Mouse (Mus musculus) forebrain, embryonic 14.5 days (tissue): ENCODE measurements around the gene Csrnp3. TPM values are rescaled to one million over a fixed set of nuclear protein-coding genes. Genes with fewer than 3 reads are reported as not detected.

Source experiments
- ATAC-seq: fragments of 200-750 bp; cut with Nextera tagmentation; 2 replicates; pipeline ENCODE4 v1.8.0; 2017; ENCODE audit warnings: mild to moderate bottlenecking, moderate library complexity
- DNase-seq: peaks from one replicate; pipeline ENCODE4 v3.0.0-alpha.2; 2015; ENCODE audit warnings: low spot score
- H3K27ac ChIP-seq: fragments of 300-500 bp; sonication (generic); 2 replicates; pipeline ENCODE4 v1.5.1; 2014; ENCODE audit warnings: low read depth, mild to moderate bottlenecking, control low read depth, low read length, moderate library complexity
- H3K27me3 ChIP-seq: fragments of 300-500 bp; sonication (generic); replicated peaks from 2 replicates; pipeline ENCODE4 v1.6.1; 2014; ENCODE audit warnings: low read length, control low read depth, mixed read lengths; ENCODE audit not compliant: control insufficient read depth, insufficient read depth
- H3K36me3 ChIP-seq: fragments of 300-500 bp; sonication (generic); 2 replicates; pipeline ENCODE4 v1.6.1; 2014; ENCODE audit warnings: low read length, control low read depth; ENCODE audit not compliant: control insufficient read depth, insufficient read depth
- H3K4me1 ChIP-seq: fragments of 300-500 bp; sonication (generic); 2 replicates; pipeline ENCODE4 v1.6.1; 2014; ENCODE audit warnings: antibody characterized with exemption, low read length, control low read depth; ENCODE audit not compliant: control insufficient read depth, insufficient read depth
- H3K4me2 ChIP-seq: fragments of 300-500 bp; sonication (generic); 2 replicates; pipeline ENCODE4 v1.6.1; 2014; ENCODE audit warnings: mild to moderate bottlenecking, control low read depth, low read length
- H3K4me3 ChIP-seq: fragments of 300-500 bp; sonication (generic); 2 replicates; pipeline ENCODE4 v1.5.1; 2014; ENCODE audit warnings: low read depth, low read length, control low read depth
- H3K9ac ChIP-seq: fragments of 300-500 bp; sonication (generic); 2 replicates; pipeline ENCODE4 v1.6.1; 2014; ENCODE audit warnings: mild to moderate bottlenecking, low read length, control low read depth, moderate library complexity
- H3K9me3 ChIP-seq: fragments of 300-500 bp; sonication (generic); replicated peaks from 2 replicates; pipeline ENCODE4 v1.6.1; 2016; ENCODE audit warnings: low read length, control low read depth, mixed read lengths; ENCODE audit not compliant: control insufficient read depth
- WGBS: fragments of 180-500 bp; shearing (Covaris S2); extraction: QIAGEN DNeasy Blood & Tissue Kit; methylation state at CpG from one replicate; pipeline ENCODE4 v1.1.7; 2014; 5-methylcytosine and 5-hydroxymethylcytosine counted together
- polyA plus RNA-seq: library from polyadenylated mRNA; unstranded; fragments of >200 nt; fragmentation: Nextera tagmentation; extraction: Ambion mirVana; gene quantifications from 2 replicates; pipeline ENCODE4 v1.2.1, GENCODE M21; 2014

Csrnp3 gene
- polyA plus RNA-seq, 1 experiment from 2014 or later, result 33.0 TPM

- peak overlapping the region; percentile 30; the same call in 1 of the 2 replicates for H3K27ac ChIP-seq
- ATAC-seq (peak; percentile 64; the same call in 1 of the 2 replicates), DNase-seq (peak; percentile 61)
- H3K4me2 ChIP-seq, result peak overlapping the region; percentile 39
- WGBS, result 15% methylated on average over 5 of the region's 5 CpGs
- H3K36me3 ChIP-seq, result no peaks in the 10 kb centered on the region
- H3K4me1 ChIP-seq, result peaks cover 13% of the 10 kb centered on the region
- peak overlapping the region; percentile 29; the same call in 1 of the 2 replicates for H3K9ac ChIP-seq
- no peaks in the 10 kb centered on the region for H3K9me3 ChIP-seq
- 0 out of 2 replicates have a peak overlapping the region, but pooled peaks have one; percentile 4 for H3K4me3 ChIP-seq
- H3K27me3 ChIP-seq, result no peaks in the 10 kb centered on the region
Observed at GRCm38 (mm10) chr2:65896542-65896941, 51.0 kb downstream of the Csrnp3 start.

DNA sequence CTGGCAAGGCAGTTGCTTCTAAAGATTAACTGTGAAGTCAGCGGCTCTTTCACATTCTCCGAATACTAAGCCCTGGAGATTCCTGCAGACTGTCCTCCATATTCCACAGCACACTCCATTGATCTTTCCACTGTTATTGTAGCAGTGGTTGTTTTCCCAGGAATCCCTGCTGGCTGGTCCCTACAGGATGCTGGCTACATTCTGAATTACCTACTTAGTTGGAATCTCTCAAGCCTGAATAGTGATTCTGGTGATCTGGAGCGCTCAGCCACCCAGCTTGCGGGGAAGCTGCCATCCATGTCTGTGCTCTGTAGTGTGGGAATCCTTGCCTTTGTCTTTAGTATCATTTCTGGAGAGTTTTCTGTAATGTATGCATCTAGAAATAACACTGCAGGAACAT is 51.5 kb downstream of the Csrnp3 start:
- H3K4me2 ChIP-seq, result peak overlapping the region; percentile 39
- H3K36me3 ChIP-seq, result no peaks in the 10 kb centered on the region
- no peaks in the 10 kb centered on the region for H3K9me3 ChIP-seq
- peak overlapping the region; percentile 29; the same call in 1 of the 2 replicates for H3K9ac ChIP-seq
- H3K27me3 ChIP-seq, result no peaks in the 10 kb centered on the region
- H3K4me1 ChIP-seq, result peaks cover 13% of the 10 kb centered on the region
- DNase-seq, result peak; percentile 50
- 0 out of 2 replicates have a peak overlapping the region, but pooled peaks have one; percentile 30 for H3K27ac ChIP-seq
- peak; percentile 66; the same call in 1 of the 2 replicates for ATAC-seq
- H3K4me3 ChIP-seq, result 0 out of 2 replicates have a peak overlapping the region, but pooled peaks have one; percentile 4
- 14% methylated on average over 4 of the region's 4 CpGs for WGBS

DNA sequence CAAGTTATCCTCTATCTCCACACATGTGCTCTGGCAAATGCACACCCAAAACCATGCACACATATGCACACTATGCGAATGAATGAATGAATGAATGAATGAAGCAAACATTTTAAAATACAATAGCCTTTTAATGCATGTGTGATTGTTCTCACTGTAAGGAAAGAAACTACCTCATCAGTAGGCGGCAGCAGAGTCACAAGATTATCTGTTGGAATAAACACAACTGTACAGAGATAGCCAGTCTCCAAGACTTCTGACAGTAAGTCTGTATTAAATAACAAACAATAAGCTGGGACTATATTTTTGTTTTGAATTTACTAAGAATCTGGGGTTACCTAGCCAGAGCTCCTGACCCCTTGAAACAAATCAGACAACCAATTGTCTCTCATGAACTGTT is 53.9 kb downstream of the Csrnp3 start:
- 92% methylated on average over 2 of the region's 2 CpGs for WGBS
- ATAC-seq (no peak), DNase-seq (no peak)
- Histone ChIP-seq H3K4me1 (peaks cover 13% of the 10 kb centered on the region), H3K9me3 (no peaks in the 10 kb centered on the region), H3K9ac (no peak overlapping the region), H3K4me2 (no peak overlapping the region), H3K27ac (no peak overlapping the region), H3K36me3 (no peaks in the 10 kb centered on the region), H3K27me3 (no peaks in the 10 kb centered on the region), H3K4me3 (no peak overlapping the region)

DNA sequence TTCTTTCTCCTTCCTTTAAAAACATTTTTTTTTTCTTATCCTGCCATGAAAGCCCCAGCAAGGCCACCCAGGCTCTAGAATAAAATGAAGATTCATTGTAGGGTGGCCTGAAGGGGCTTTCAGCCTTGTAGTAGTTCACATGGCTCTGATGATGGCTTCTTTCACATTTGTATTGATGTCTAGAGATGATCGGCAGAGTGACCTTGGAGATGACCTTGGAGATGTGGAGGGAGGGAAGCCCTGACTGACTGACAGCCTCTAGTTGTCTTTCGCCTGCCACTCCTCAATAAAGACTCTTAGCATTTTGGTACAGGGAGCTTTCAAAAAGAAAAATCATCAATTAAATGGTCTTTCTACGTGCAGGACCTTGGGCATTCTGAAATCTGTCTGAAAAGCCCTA is 63.0 kb downstream of the Csrnp3 start:
- WGBS, result 76% methylated on average over 3 of the region's 3 CpGs
- Histone ChIP-seq H3K27ac (no peak overlapping the region), H3K9ac (no peak overlapping the region), H3K36me3 (no peaks in the 10 kb centered on the region), H3K4me2 (no peak overlapping the region), H3K4me3 (no peak overlapping the region), H3K9me3 (no peaks in the 10 kb centered on the region), H3K4me1 (peaks cover 5% of the 10 kb centered on the region; the same call in 1 of the 2 replicates), H3K27me3 (no peaks in the 10 kb centered on the region)
- DNase-seq, result no peak
- ATAC-seq, result no peak

GRCm38 (mm10) chr2:65909724-65910521 is 64.4 kb downstream of the Csrnp3 start:
- H3K4me1 ChIP-seq, result peaks cover 5% of the 10 kb centered on the region; the same call in 1 of the 2 replicates
- no peak overlapping the region for H3K9ac ChIP-seq
- no peaks in the 10 kb centered on the region for H3K9me3 ChIP-seq
- no peak overlapping the region for H3K4me3 ChIP-seq
- ATAC-seq, result peak; percentile 64; the same call in 1 of the 2 replicates
- H3K4me2 ChIP-seq, result peak overlapping the region; percentile 16; the same call in 1 of the 2 replicates
- no peak overlapping the region for H3K27ac ChIP-seq
- peak; percentile 57 for DNase-seq
- H3K27me3 ChIP-seq, result no peaks in the 10 kb centered on the region
- 7% methylated on average over 13 of the region's 13 CpGs for whole genome bisulfite sequencing
- no peaks in the 10 kb centered on the region for H3K36me3 ChIP-seq

DNA sequence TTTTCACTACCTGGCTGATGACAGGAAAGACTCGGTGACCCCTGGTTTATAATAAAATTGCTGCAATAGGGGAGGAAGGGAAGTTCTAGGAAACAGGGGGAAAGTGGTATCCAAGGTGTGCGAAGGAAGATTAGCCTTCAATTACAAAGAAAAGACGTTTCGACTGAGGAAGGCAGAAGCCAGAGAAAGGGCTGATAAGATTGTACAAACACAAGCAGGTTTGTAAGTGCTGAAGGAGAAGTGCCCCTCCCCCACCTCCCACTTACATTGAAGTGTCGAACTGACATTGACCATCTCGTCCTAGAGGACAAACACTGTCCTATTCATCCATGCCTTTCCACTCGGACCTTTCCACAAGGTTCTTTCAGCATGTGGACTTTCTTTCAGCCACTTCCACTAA is 70.4 kb downstream of the Csrnp3 start:
- Histone ChIP-seq H3K4me3 (no peak overlapping the region), H3K27me3 (no peaks in the 10 kb centered on the region), H3K27ac (no peak overlapping the region), H3K9me3 (no peaks in the 10 kb centered on the region), H3K4me1 (peaks cover 8% of the 10 kb centered on the region), H3K9ac (no peak overlapping the region), H3K36me3 (no peaks in the 10 kb centered on the region), H3K4me2 (no peak overlapping the region)
- 71% methylated on average over 7 of the region's 7 CpGs for WGBS
- DNase-seq (no peak), ATAC-seq (no peak)

DNA sequence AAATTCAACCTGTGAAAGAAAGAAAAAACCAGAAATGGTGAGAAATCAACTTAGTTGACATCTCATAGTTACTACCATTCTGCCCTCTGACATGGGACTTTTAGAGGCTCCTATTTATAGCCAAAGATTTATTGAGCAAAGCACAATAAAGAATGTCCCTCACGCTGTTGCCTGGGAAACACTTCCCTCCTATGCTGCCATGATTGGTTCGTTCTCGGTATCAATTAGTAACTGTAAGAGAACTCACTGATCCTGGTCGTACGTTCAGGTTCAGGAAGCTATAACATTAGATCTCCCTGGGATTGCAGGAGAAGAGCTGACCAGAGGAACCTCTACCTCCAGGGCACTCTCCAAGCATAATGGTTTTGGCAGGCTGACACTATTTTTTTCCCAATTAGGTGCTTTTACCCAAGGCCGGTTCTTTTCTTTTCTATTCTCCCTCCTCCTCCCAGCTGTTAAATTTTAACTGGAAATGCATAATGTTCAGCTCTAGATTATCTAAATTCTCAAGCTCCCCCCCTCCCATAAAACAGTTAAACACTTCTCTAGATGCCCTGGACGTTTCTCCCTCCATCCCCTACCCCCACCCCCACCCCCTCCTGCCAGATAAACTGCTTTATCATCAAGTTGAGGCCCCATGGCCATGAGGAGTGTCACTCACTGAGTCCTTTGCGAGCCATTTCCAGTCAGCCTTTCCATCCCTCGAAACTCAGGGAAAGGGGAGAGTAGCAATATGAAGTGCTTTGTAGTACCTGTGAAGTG is 75.3 kb downstream of the Csrnp3 start:
- Histone ChIP-seq H3K36me3 (no peaks in the 10 kb centered on the region), H3K4me1 (peaks cover 14% of the 10 kb centered on the region), H3K27me3 (no peaks in the 10 kb centered on the region), H3K9ac (no peak overlapping the region), H3K9me3 (no peaks in the 10 kb centered on the region), H3K4me2 (peak overlapping the region; percentile 28; the same call in 1 of the 2 replicates), H3K4me3 (no peak overlapping the region), H3K27ac (peak overlapping the region; percentile 36; the same call in 1 of the 2 replicates)
- ATAC-seq, result peak; percentile 24; the same call in 1 of the 2 replicates
- WGBS, result 15% methylated on average over 9 of the region's 9 CpGs
- DNase-seq, result peak; percentile 64

GRCm38 (mm10) chr2:65925363-65925941 is 79.9 kb downstream of the Csrnp3 start:
- H3K27ac ChIP-seq, result no peak overlapping the region
- H3K9ac ChIP-seq, result no peak overlapping the region
- H3K27me3 ChIP-seq, result no peaks in the 10 kb centered on the region
- no peak for DNase-seq
- WGBS, result 64% methylated on average over 15 of the region's 15 CpGs
- no peak overlapping the region for H3K4me3 ChIP-seq
- H3K4me2 ChIP-seq, result no peak overlapping the region
- H3K36me3 ChIP-seq, result no peaks in the 10 kb centered on the region
- peaks cover 10% of the 10 kb centered on the region for H3K4me1 ChIP-seq
- H3K9me3 ChIP-seq, result no peaks in the 10 kb centered on the region
- ATAC-seq, result no peak
